Mouse (Mus musculus): Measurements from ENCODE around the gene Kcnt1. TPM values are rescaled to one million over a fixed set of nuclear protein-coding genes. Genes with fewer than 3 reads are reported as not detected.

Kcnt1 gene
- polyA plus RNA-seq, 1 experiment from 2014 or later = 0.28 TPM

DNA sequence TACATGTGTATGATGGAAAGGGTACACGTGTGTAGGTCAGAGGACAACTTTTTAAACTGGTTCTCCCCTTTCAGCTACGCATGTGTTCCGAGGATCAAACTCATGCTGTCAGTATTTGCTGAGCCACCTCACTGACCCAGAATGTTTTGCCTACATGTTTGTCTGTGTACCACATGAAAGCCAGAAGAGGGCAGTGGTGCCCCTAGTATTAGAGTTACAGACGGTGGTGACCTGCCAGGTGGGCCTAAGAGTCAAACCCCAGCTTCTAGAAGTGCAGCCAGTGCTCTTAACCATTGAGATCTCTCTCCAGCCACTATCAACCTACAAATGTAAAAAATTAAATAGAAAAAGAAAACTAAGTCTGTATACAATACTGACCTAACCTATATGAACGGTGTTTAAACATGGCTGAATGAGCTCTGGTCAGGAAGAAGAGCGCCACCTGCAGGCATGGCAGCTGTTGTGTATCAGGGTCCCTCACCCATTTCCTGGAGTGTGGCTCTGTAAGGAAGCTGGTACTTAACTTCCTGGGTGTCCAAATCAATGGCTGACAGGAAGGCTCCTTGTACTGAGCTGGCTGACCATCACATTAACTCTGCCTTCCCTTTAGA lies 67.8 kb downstream of the Kcnt1 start:
- Histone ChIP-seq H3K27ac (replicated peaks; ENCODE audit: low read depth, low read length) (no peak overlapping the region), H3K4me3 (ENCODE audit: low read depth, low read length) (no peak overlapping the region), H3K36me3 (replicated peaks; ENCODE audit: control insufficient read depth, insufficient read depth, low read depth, low read length) (peaks cover 10% of the 10 kb centered on the region), H3K9ac (replicated peaks; ENCODE audit: low read length) (no peak overlapping the region), H3K4me1 (ENCODE audit: control insufficient read depth, insufficient read depth, low read length) (no peaks in the 10 kb centered on the region), H3K4me2 (ENCODE audit: low read depth, low read length) (no peak overlapping the region), H3K9me3 (replicated peaks; ENCODE audit: control insufficient read depth, low read length) (no peaks in the 10 kb centered on the region), H3K27me3 (ENCODE audit: control insufficient read depth, insufficient read depth, low read length) (no peaks in the 10 kb centered on the region)
- WGBS = 83% methylated on average over 6 of the region's 6 CpGs
- 0 out of 2 replicates have a peak, but pooled peaks have one; percentile 39 for ATAC-seq (replicated peaks; ENCODE audit: insufficient number of reproducible peaks, low FRiP score, low TSS enrichment, low read depth)
- DNase-seq (ENCODE audit: low spot score) = peak; percentile 45

DNA sequence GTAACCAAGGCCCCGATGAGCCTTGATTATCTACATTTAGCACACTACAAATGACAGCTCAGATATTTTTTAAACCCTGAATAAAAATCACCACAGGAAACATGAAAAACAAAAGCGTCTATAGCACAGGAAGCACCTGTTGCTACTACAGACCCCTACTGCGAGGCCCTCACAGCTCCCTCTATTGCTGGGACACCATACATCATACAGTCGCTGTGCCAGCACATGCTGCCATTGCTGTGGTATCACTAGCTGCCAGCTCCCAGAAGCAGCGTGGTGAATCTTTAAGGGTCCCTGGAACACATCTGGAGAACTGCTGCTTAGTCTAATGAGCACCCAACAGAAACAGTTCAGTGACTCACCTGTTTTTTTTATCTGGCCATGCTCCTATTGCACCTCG lies 77.0 kb downstream of the Kcnt1 start:
- H3K9me3 ChIP-seq (replicated peaks; ENCODE audit: control insufficient read depth, low read length) = no peaks in the 10 kb centered on the region

DNA sequence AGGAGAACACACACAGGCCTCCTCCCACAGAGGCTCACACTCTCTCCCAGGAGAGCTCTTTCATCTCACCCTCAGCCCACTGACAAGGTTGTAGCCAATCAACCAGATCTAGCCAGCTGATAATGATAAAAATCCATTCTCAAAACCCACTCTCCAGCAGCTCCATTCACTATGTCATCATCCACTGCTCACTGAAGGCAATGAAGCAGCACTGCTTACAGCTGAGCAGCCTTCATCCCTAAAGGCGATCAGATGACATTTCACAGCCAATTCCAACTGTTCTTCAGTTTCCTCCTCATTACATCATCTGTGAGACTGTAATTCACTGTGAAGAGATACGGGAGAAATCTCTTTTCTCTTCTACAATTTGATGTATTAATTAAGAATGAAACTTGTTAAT lies 80.3 kb downstream of the Kcnt1 start:
- H3K9me3 ChIP-seq (replicated peaks; ENCODE audit: control insufficient read depth, low read length) = no peaks in the 10 kb centered on the region
- no peak overlapping the region for H3K27ac ChIP-seq (replicated peaks; ENCODE audit: low read depth, low read length)
- WGBS = 89% methylated on average over 2 of the region's 2 CpGs
- H3K4me1 ChIP-seq (ENCODE audit: control insufficient read depth, insufficient read depth, low read length) = no peaks in the 10 kb centered on the region
- H3K9ac ChIP-seq (replicated peaks; ENCODE audit: low read length) = no peak overlapping the region
- ATAC-seq (replicated peaks; ENCODE audit: insufficient number of reproducible peaks, low FRiP score, low TSS enrichment, low read depth) (no peak), DNase-seq (ENCODE audit: low spot score) (no peak)
- no peak overlapping the region for H3K4me2 ChIP-seq (ENCODE audit: low read depth, low read length)
- H3K4me3 ChIP-seq (ENCODE audit: low read depth, low read length) = no peak overlapping the region
- H3K27me3 ChIP-seq (ENCODE audit: control insufficient read depth, insufficient read depth, low read length) = no peaks in the 10 kb centered on the region
- peaks cover 18% of the 10 kb centered on the region for H3K36me3 ChIP-seq (replicated peaks; ENCODE audit: control insufficient read depth, insufficient read depth, low read depth, low read length)

More for the DNA sequence above, 77.0 kb downstream of the Kcnt1 start:
- Histone ChIP-seq H3K4me3 (ENCODE audit: low read depth, low read length) (no peak overlapping the region), H3K4me1 (ENCODE audit: control insufficient read depth, insufficient read depth, low read length) (no peaks in the 10 kb centered on the region), H3K36me3 (replicated peaks; ENCODE audit: control insufficient read depth, insufficient read depth, low read depth, low read length) (peaks cover 18% of the 10 kb centered on the region), H3K4me2 (ENCODE audit: low read depth, low read length) (no peak overlapping the region), H3K27me3 (ENCODE audit: control insufficient read depth, insufficient read depth, low read length) (no peaks in the 10 kb centered on the region), H3K9ac (replicated peaks; ENCODE audit: low read length) (no peak overlapping the region), H3K27ac (replicated peaks; ENCODE audit: low read depth, low read length) (no peak overlapping the region)
- WGBS = 90% methylated on average over 6 of the region's 6 CpGs
- no peak for ATAC-seq (replicated peaks; ENCODE audit: insufficient number of reproducible peaks, low FRiP score, low TSS enrichment, low read depth)
- DNase-seq (ENCODE audit: low spot score) = no peak

DNA sequence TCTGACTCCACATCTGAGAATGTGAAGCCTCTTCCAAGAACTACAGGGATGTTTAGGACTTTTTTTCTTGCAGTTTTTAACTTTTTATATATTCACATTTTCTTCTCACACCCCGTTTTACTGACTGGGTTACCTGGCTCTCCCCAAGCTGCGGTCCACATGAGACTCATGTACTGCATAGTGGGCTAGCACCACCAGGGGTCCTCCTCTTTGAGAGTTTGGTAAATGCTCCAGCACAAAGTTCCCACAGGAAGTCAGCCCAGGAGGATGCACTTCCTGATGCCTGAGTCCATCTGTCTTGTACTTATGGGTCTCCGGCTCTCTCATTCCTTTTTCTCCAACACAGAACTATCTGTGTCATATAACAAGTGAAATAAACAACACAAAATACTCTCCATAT lies 84.4 kb downstream of the Kcnt1 start:
- Histone ChIP-seq H3K27ac (replicated peaks; ENCODE audit: low read depth, low read length) (no peak overlapping the region), H3K36me3 (replicated peaks; ENCODE audit: control insufficient read depth, insufficient read depth, low read depth, low read length) (peaks cover 14% of the 10 kb centered on the region), H3K4me1 (ENCODE audit: control insufficient read depth, insufficient read depth, low read length) (no peaks in the 10 kb centered on the region), H3K27me3 (ENCODE audit: control insufficient read depth, insufficient read depth, low read length) (no peaks in the 10 kb centered on the region), H3K4me3 (ENCODE audit: low read depth, low read length) (no peak overlapping the region), H3K9ac (replicated peaks; ENCODE audit: low read length) (no peak overlapping the region), H3K4me2 (ENCODE audit: low read depth, low read length) (no peak overlapping the region), H3K9me3 (replicated peaks; ENCODE audit: control insufficient read depth, low read length) (no peaks in the 10 kb centered on the region)
- WGBS = 82% methylated on average over 3 of the region's 3 CpGs
- DNase-seq (ENCODE audit: low spot score) = peak; percentile 16
- no peak for ATAC-seq (replicated peaks; ENCODE audit: insufficient number of reproducible peaks, low FRiP score, low TSS enrichment, low read depth)

DNA sequence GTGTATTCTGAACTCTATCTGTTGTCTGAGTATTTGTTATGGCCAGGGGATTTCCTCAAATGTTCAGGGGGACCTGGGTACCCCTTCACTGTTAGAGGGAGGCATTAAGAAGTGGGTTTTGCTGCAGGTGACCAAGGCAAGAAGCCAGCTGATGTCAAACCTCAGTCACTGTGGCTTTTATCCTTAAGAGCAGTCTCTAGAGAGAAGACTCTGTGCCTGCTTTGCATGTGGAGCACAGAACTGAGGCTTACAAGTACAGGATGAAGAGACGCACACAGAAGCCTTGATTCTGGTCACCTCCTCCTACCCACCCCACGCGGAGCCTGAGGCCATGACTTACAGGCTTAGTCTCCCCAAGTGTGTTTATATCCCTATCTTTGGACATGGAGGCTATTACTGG lies 85.8 kb downstream of the Kcnt1 start:
- Histone ChIP-seq H3K9me3 (replicated peaks; ENCODE audit: control insufficient read depth, low read length) (no peaks in the 10 kb centered on the region), H3K4me1 (ENCODE audit: control insufficient read depth, insufficient read depth, low read length) (no peaks in the 10 kb centered on the region), H3K27ac (replicated peaks; ENCODE audit: low read depth, low read length) (no peak overlapping the region), H3K27me3 (ENCODE audit: control insufficient read depth, insufficient read depth, low read length) (no peaks in the 10 kb centered on the region), H3K4me2 (ENCODE audit: low read depth, low read length) (no peak overlapping the region), H3K9ac (replicated peaks; ENCODE audit: low read length) (no peak overlapping the region), H3K36me3 (replicated peaks; ENCODE audit: control insufficient read depth, insufficient read depth, low read depth, low read length) (peaks cover 1% of the 10 kb centered on the region), H3K4me3 (ENCODE audit: low read depth, low read length) (no peak overlapping the region)
- 90% methylated on average over 3 of the region's 3 CpGs for WGBS
- DNase-seq (ENCODE audit: low spot score) (no peak), ATAC-seq (replicated peaks; ENCODE audit: insufficient number of reproducible peaks, low FRiP score, low TSS enrichment, low read depth) (no peak)

Other genes starting within 250 kb of the Kcnt1 start
- gene Ccdc183, start 246.1 kb upstream of the Kcnt1 start, polyA plus RNA-seq (2014; fragmentation: Nextera tagmentation; extraction: Ambion mirVana) = 0.15 and 0.18 TPM in 2 replicates
- gene Tmem141, start 241.7 kb upstream of the Kcnt1 start, polyA plus RNA-seq (2014; fragmentation: Nextera tagmentation; extraction: Ambion mirVana) = 17.5 and 18.7 TPM in 2 replicates
- 0.52 and 0.81 TPM in 2 replicates for gene Fcna, start 235.7 kb upstream of the Kcnt1 start, polyA plus RNA-seq (2014; fragmentation: Nextera tagmentation; extraction: Ambion mirVana)
- not detected in 2 replicates for gene Lcn8, start 210.6 kb upstream of the Kcnt1 start, polyA plus RNA-seq (2014; fragmentation: Nextera tagmentation; extraction: Ambion mirVana)
- gene Lcn5, start 205.8 kb upstream of the Kcnt1 start, polyA plus RNA-seq (2014; fragmentation: Nextera tagmentation; extraction: Ambion mirVana) = not detected in 2 replicates
- gene Lcn6, start 186.9 kb upstream of the Kcnt1 start, polyA plus RNA-seq (2014; fragmentation: Nextera tagmentation; extraction: Ambion mirVana) = not detected in 2 replicates
- gene Lcn10, start 181.0 kb upstream of the Kcnt1 start, polyA plus RNA-seq (2014; fragmentation: Nextera tagmentation; extraction: Ambion mirVana) = not detected in 2 replicates
- not detected in 2 replicates for gene Obp2a, start 163.7 kb upstream of the Kcnt1 start, polyA plus RNA-seq (2014; fragmentation: Nextera tagmentation; extraction: Ambion mirVana)
- 66.2 and 72.5 TPM in 2 replicates for gene Bmyc, start 157.0 kb upstream of the Kcnt1 start, polyA plus RNA-seq (2014; fragmentation: Nextera tagmentation; extraction: Ambion mirVana)
- gene Obp2b, start 126.7 kb upstream of the Kcnt1 start, polyA plus RNA-seq (2014; fragmentation: Nextera tagmentation; extraction: Ambion mirVana) = not detected in 2 replicates
- not detected in 2 replicates for gene Lcn3, start 98.2 kb upstream of the Kcnt1 start, polyA plus RNA-seq (2014; fragmentation: Nextera tagmentation; extraction: Ambion mirVana)
- gene Lcn11, start 86.7 kb upstream of the Kcnt1 start, polyA plus RNA-seq (2014; fragmentation: Nextera tagmentation; extraction: Ambion mirVana) = not detected in 2 replicates
- not detected in 2 replicates for gene Gm13539, start 81.5 kb upstream of the Kcnt1 start, polyA plus RNA-seq (2014; fragmentation: Nextera tagmentation; extraction: Ambion mirVana)
- not detected in 2 replicates for gene Glt6d1, start 47.9 kb upstream of the Kcnt1 start, polyA plus RNA-seq (2014; fragmentation: Nextera tagmentation; extraction: Ambion mirVana)
- not detected in 2 replicates for gene Lcn9, start 40.6 kb upstream of the Kcnt1 start, polyA plus RNA-seq (2014; fragmentation: Nextera tagmentation; extraction: Ambion mirVana)
- not detected in 2 replicates for gene Sohlh1, start 16.5 kb upstream of the Kcnt1 start, polyA plus RNA-seq (2014; fragmentation: Nextera tagmentation; extraction: Ambion mirVana)
- gene Camsap1, start 119.5 kb downstream of the Kcnt1 start, polyA plus RNA-seq (2014; fragmentation: Nextera tagmentation; extraction: Ambion mirVana) = 20.5 and 25.1 TPM in 2 replicates
- 113 and 120 TPM in 2 replicates for gene Ubac1, start 158.0 kb downstream of the Kcnt1 start, polyA plus RNA-seq (2014; fragmentation: Nextera tagmentation; extraction: Ambion mirVana)

Measured in embryonic facial prominence, embryonic 11.5 days (tissue).